In the genomic region with DNA sequence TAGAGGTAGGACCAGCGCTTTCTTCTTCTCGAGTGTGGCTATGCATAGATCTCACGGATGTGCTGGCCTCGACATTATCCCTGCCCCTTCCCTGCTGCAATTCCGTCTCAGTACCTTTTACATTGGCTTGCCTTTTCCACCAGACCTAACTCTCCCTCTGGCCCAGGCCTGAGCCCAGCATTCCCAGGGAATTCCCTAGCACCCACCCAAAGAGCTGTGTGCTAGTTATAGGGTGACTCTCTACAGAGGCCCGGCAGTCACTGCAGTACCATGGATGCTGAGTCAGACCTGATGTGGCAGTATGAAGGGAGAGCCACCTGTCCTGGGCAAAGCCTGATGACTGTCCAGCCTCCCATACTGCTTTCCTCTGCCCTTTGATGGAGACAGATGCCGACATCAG, we compare ENCODE assay signal across 9 mouse cellular contexts. TPM values are rescaled to one million over a fixed set of nuclear protein-coding genes. Genes with fewer than 3 reads are reported as not detected.
DNase-seq lines count a peak whose midpoint lies in the region; ATAC-seq and TF ChIP-seq lines count a peak whose summit lies in the region.
"Had no signal": no experiment of that assay in that cellular context is flagged by ENCODE, and none has a peak within 500 bp of the region (broad histone marks: within the 10 kb centered on the region; RNA-seq: fewer than 3 reads in every experiment).

No protein-coding gene starts in this region.

- H3K4me3 ChIP-seq in kidney, embryonic 14.5 days (ENCODE audit: low read length) = no peak overlapping the region
- H3K4me3 ChIP-seq in forebrain, embryonic 15.5 days = peak overlapping the region; percentile 49
- no peak overlapping the region for H3K4me3 ChIP-seq in midbrain, embryonic 11.5 days (ENCODE audit: low read depth, low read length)
- H3K4me3 ChIP-seq in liver, postnatal 0 days (ENCODE audit: low read depth, low read length) = no peak overlapping the region

- H3K27ac ChIP-seq in kidney, embryonic 14.5 days (ENCODE audit: low read depth, low read length) = no peak overlapping the region
- peak overlapping the region; percentile 83 for H3K27ac ChIP-seq in forebrain, embryonic 15.5 days (replicated peaks)
- H3K27ac ChIP-seq in midbrain, embryonic 11.5 days (ENCODE audit: low read depth, low read length) = no peak overlapping the region
- no peak overlapping the region for H3K27ac ChIP-seq in liver, postnatal 0 days (ENCODE audit: low read depth)

- ATAC-seq in kidney, embryonic 14.5 days (ENCODE audit: low FRiP score, low TSS enrichment) = peak; percentile 29
- ATAC-seq in forebrain, embryonic 15.5 days (replicated peaks) = peak; percentile 42
- ATAC-seq in midbrain, embryonic 11.5 days (ENCODE audit: low FRiP score) = peak; percentile 29; the same call in 1 of the 2 replicates
- ATAC-seq in liver, postnatal 0 days = no peak

- H3K27me3 ChIP-seq in kidney, embryonic 14.5 days (ENCODE audit: control insufficient read depth, insufficient read depth, low read length) = peaks cover 4% of the 10 kb centered on the region; the same call in 1 of the 2 replicates
- H3K27me3 ChIP-seq in forebrain, embryonic 15.5 days = no peaks in the 10 kb centered on the region
- peaks cover 7% of the 10 kb centered on the region; the same call in 1 of the 2 replicates for H3K27me3 ChIP-seq in midbrain, embryonic 11.5 days (ENCODE audit: control insufficient read depth, insufficient read depth, low read length)
- H3K27me3 ChIP-seq in liver, postnatal 0 days (ENCODE audit: insufficient read depth, low read length) = peaks cover 33% of the 10 kb centered on the region

- WGBS in kidney, embryonic 14.5 days = 25% methylated on average over 7 of the region's 7 CpGs
- WGBS in forebrain, embryonic 15.5 days = 19% methylated on average over 7 of the region's 7 CpGs
- WGBS in midbrain, embryonic 11.5 days = 26% methylated on average over 7 of the region's 7 CpGs
- 35% methylated on average over 7 of the region's 7 CpGs for WGBS in liver, postnatal 0 days (ENCODE audit: insufficient replicate concordance)

- H3K9ac ChIP-seq in kidney, embryonic 14.5 days (ENCODE audit: low read depth, low read length) = no peak overlapping the region
- peak overlapping the region; percentile 52 for H3K9ac ChIP-seq in forebrain, embryonic 15.5 days (replicated peaks)
- H3K9ac ChIP-seq in midbrain, embryonic 11.5 days (ENCODE audit: low read length) = no peak overlapping the region; the same call in 1 of the 2 replicates
- H3K9ac ChIP-seq in liver, postnatal 0 days (replicated peaks) = no peak overlapping the region

- no peak for TF ChIP-seq EP300 in liver, postnatal 0 days (IDR thresholded peaks at IDR 0.05; ENCODE audit: low read depth)

- no peak for DNase-seq in kidney, postnatal 25 days
- DNase-seq in cerebellum, adult 11 months = peak; percentile 27
- peak; percentile 90 for DNase-seq in midbrain, embryonic 11.5 days (ENCODE audit: low spot score, missing footprints)
- no peak for DNase-seq in thymus, postnatal 10 days (ENCODE audit: low spot score in 2 of 2)
- DNase-seq in liver, postnatal 0 days = no peak
- DNase-seq in adrenal gland, postnatal 10 days = no peak

- H3K9me3 ChIP-seq in kidney, embryonic 14.5 days (ENCODE audit: control insufficient read depth, low read length) = no peaks in the 10 kb centered on the region
- no peaks in the 10 kb centered on the region for H3K9me3 ChIP-seq in forebrain, embryonic 15.5 days
- no peaks in the 10 kb centered on the region for H3K9me3 ChIP-seq in midbrain, embryonic 11.5 days (ENCODE audit: control insufficient read depth, low read length)
- no peaks in the 10 kb centered on the region for H3K9me3 ChIP-seq in liver, postnatal 0 days (ENCODE audit: low read length)

- peaks cover 14% of the 10 kb centered on the region; the same call in 1 of the 2 replicates for H3K4me1 ChIP-seq in kidney, embryonic 14.5 days (ENCODE audit: control insufficient read depth, insufficient read depth, low read length)
- H3K4me1 ChIP-seq in forebrain, embryonic 15.5 days = peaks cover 26% of the 10 kb centered on the region
- peaks cover 10% of the 10 kb centered on the region for H3K4me1 ChIP-seq in midbrain, embryonic 11.5 days (ENCODE audit: control insufficient read depth, insufficient read depth, low read length)
- peaks cover 9% of the 10 kb centered on the region for H3K4me1 ChIP-seq in liver, postnatal 0 days (ENCODE audit: insufficient read depth)

- H3K4me2 ChIP-seq in kidney, embryonic 14.5 days (replicated peaks; ENCODE audit: low read depth, low read length) = no peak overlapping the region; the same call in 1 of the 2 replicates
- peak overlapping the region; percentile 84 for H3K4me2 ChIP-seq in forebrain, embryonic 15.5 days (replicated peaks)
- peak overlapping the region; percentile 57 for H3K4me2 ChIP-seq in midbrain, embryonic 11.5 days
- no peak overlapping the region for H3K4me2 ChIP-seq in liver, postnatal 0 days (ENCODE audit: low read depth, low read length)

- H3K36me3 ChIP-seq in kidney, embryonic 14.5 days (ENCODE audit: control insufficient read depth, insufficient read depth, low read length) = no peaks in the 10 kb centered on the region
- no peaks in the 10 kb centered on the region for H3K36me3 ChIP-seq in forebrain, embryonic 15.5 days
- no peaks in the 10 kb centered on the region for H3K36me3 ChIP-seq in midbrain, embryonic 11.5 days (ENCODE audit: control insufficient read depth, insufficient read depth, low read length)
- no peaks in the 10 kb centered on the region for H3K36me3 ChIP-seq in liver, postnatal 0 days (replicated peaks; ENCODE audit: insufficient read depth, low read length)

- TF ChIP-seq CTCF in liver, postnatal 0 days (IDR thresholded peaks at IDR 0.05; ENCODE audit: low read depth) = no peak

RNA-seq across cellular contexts. Expression of a gene that starts 1.0 kb away (rescaled TPM):
- polyA plus RNA-seq in kidney, embryonic 14.5 days (2014; fragmentation: Nextera tagmentation; extraction: Ambion mirVana) = 0.60 and 1.7 TPM in 2 replicates
- 249 and 258 TPM in 2 replicates for polyA plus RNA-seq in forebrain, embryonic 15.5 days (2015; fragmentation: Nextera tagmentation; extraction: Ambion mirVana)
- 8.5 and 12.0 TPM in 2 replicates for polyA plus RNA-seq in midbrain, embryonic 11.5 days (2014; fragmentation: Nextera tagmentation; extraction: Ambion mirVana)
- polyA plus RNA-seq in liver, postnatal 0 days (2015; fragmentation: Nextera tagmentation; extraction: Ambion mirVana) = not detected in 2 replicates
- total RNA-seq in adrenal gland, postnatal 10 days (2021) = 10 to 100 TPM in 1 of 2 experiments, 1 to 10 TPM in 1; 7.6 to 11.1 TPM
- total RNA-seq: MEL had no signal

RNA-seq across cellular contexts. Expression of a gene that starts 16.5 kb away (rescaled TPM):
- polyA plus RNA-seq in kidney, embryonic 14.5 days (2014; fragmentation: Nextera tagmentation; extraction: Ambion mirVana) = not detected in 2 replicates
- polyA plus RNA-seq in forebrain, embryonic 15.5 days (2015; fragmentation: Nextera tagmentation; extraction: Ambion mirVana) = not detected in 2 replicates
- polyA plus RNA-seq in midbrain, embryonic 11.5 days (2014; fragmentation: Nextera tagmentation; extraction: Ambion mirVana) = not detected in 2 replicates
- not detected in 2 replicates for polyA plus RNA-seq in liver, postnatal 0 days (2015; fragmentation: Nextera tagmentation; extraction: Ambion mirVana)
- not detected for total RNA-seq in adrenal gland, postnatal 10 days (2021)
- total RNA-seq: MEL had no signal

RNA-seq across cellular contexts. Expression of a gene that starts 19.0 kb away (rescaled TPM):
- 58.3 and 67.5 TPM in 2 replicates for polyA plus RNA-seq in kidney, embryonic 14.5 days (2014; fragmentation: Nextera tagmentation; extraction: Ambion mirVana)
- polyA plus RNA-seq in forebrain, embryonic 15.5 days (2015; fragmentation: Nextera tagmentation; extraction: Ambion mirVana) = 35.4 and 38.4 TPM in 2 replicates
- 22.9 and 29.8 TPM in 2 replicates for polyA plus RNA-seq in midbrain, embryonic 11.5 days (2014; fragmentation: Nextera tagmentation; extraction: Ambion mirVana)
- 507 and 771 TPM in 2 replicates for polyA plus RNA-seq in liver, postnatal 0 days (2015; fragmentation: Nextera tagmentation; extraction: Ambion mirVana)
- 100 to 1,000 TPM in 1 of 2 experiments, 10 to 100 TPM in 1; 67.8 to 348 TPM for total RNA-seq in adrenal gland, postnatal 10 days (2021)

RNA-seq across cellular contexts. Expression of a gene that starts 25.4 kb away (rescaled TPM):
- polyA plus RNA-seq in kidney, embryonic 14.5 days (2014; fragmentation: Nextera tagmentation; extraction: Ambion mirVana) = 123 and 166 TPM in 2 replicates
- polyA plus RNA-seq in forebrain, embryonic 15.5 days (2015; fragmentation: Nextera tagmentation; extraction: Ambion mirVana) = 85.2 and 100 TPM in 2 replicates
- polyA plus RNA-seq in midbrain, embryonic 11.5 days (2014; fragmentation: Nextera tagmentation; extraction: Ambion mirVana) = 87.0 and 94.1 TPM in 2 replicates
- 2,663 and 3,863 TPM in 2 replicates for polyA plus RNA-seq in liver, postnatal 0 days (2015; fragmentation: Nextera tagmentation; extraction: Ambion mirVana)
- total RNA-seq in adrenal gland, postnatal 10 days (2021) = 100 to 1,000 TPM; 147 to 449 TPM

RNA-seq across cellular contexts. Expression of a gene that starts 54.7 kb away (rescaled TPM):
- 13.8 and 16.8 TPM in 2 replicates for polyA plus RNA-seq in kidney, embryonic 14.5 days (2014; fragmentation: Nextera tagmentation; extraction: Ambion mirVana)
- 16.8 and 20.5 TPM in 2 replicates for polyA plus RNA-seq in forebrain, embryonic 15.5 days (2015; fragmentation: Nextera tagmentation; extraction: Ambion mirVana)
- polyA plus RNA-seq in midbrain, embryonic 11.5 days (2014; fragmentation: Nextera tagmentation; extraction: Ambion mirVana) = 21.3 and 26.6 TPM in 2 replicates
- 1.5 and 1.8 TPM in 2 replicates for polyA plus RNA-seq in liver, postnatal 0 days (2015; fragmentation: Nextera tagmentation; extraction: Ambion mirVana)
- total RNA-seq in adrenal gland, postnatal 10 days (2021) = 10 to 100 TPM; 13.0 to 17.4 TPM

Comparison
In these comparisons a context has a peak if more than half of its experiments do, and no peak if none do; other contexts are left out.
1. H3K4me2 ChIP-seq: peak in forebrain, embryonic 15.5 days (single experiment) and midbrain, embryonic 11.5 days (single experiment); none in kidney, embryonic 14.5 days (single experiment) and liver, postnatal 0 days (single experiment).
2. DNase-seq: peak in cerebellum, adult 11 months (single experiment) and midbrain, embryonic 11.5 days (single experiment); none in kidney, postnatal 25 days (0 of 2), thymus, postnatal 10 days (0 of 2), liver, postnatal 0 days (single experiment) and adrenal gland, postnatal 10 days (single experiment).
3. RNA of a gene that starts 1.0 kb away (polyA plus RNA-seq): 249 to 258 TPM in forebrain, embryonic 15.5 days; 8.5 to 12.0 TPM in midbrain, embryonic 11.5 days, 0.60 to 1.7 TPM in kidney, embryonic 14.5 days and not detected in liver, postnatal 0 days; every median in the first group is over 10 times any median in the second.